In the genomic region with DNA sequence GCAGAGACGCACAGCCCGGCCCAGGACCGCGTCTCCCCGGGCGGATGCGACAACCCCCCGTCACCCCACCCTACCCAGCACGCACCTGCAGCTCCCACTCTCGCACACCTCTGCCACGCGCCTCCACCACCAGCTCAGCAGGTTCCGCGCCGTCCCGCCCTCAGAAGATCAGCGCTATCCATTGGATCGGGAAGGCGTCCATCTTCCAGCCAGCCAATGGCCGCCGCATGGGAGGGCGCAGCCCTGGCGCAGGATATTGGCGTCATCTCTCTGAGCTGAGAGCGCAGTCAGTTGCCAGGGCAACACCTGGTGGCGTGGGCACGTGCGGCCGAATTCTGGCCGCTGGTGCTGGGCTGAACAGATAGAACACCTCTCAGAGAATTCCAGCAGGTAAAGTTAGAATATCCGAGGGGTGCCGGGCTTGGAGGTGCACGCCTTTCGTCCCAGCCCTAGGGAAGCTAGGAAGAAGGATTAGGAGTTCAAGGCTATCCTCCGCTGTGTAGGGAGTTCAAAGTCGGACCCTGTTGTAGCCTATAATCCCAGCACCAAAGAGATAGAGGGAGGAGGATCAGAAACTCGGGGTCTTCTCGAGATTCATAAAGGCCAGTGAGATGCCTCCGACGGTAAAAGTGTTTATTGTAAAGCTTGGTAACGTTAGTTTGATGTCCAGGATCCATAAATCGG, we compare ENCODE assay signal across 8 mouse cellular contexts. TPM values are rescaled to one million over a fixed set of nuclear protein-coding genes. Genes with fewer than 3 reads are reported as not detected.
DNase-seq lines count a peak whose midpoint lies in the region; ATAC-seq lines count a peak whose summit lies in the region.

TSS of gene 3110082I17Rik (minus strand) at position 144 of the 684 bp plus-strand sequence.

- H3K36me3 ChIP-seq in lung, embryonic 16.5 days (ENCODE audit: control insufficient read depth, insufficient read depth, low read length) = no peaks in the 10 kb centered on the region; the same call in 1 of the 2 replicates

- H3K9ac ChIP-seq in lung, embryonic 16.5 days (ENCODE audit: low read length) = peak within 1 kb of the TSS; percentile 70

- peak; percentile 91 for DNase-seq in MEL-GATA-1-ER (ENCODE audit: extremely low read depth, low read depth)
- DNase-seq in cerebellum, adult 8-10 months = peak; percentile 99
- peak; percentile 98 for DNase-seq in forelimb bud, embryonic 11.5 days (ENCODE audit: low read depth, low spot score)
- peak; percentile 97 for DNase-seq in layer of hippocampus, adult 9-10 months (ENCODE audit: low spot score)
- DNase-seq in ovary, postnatal 10 days (ENCODE audit: low spot score) = peak; percentile 99
- peak; percentile 96 to 97 for DNase-seq in thymus, postnatal 10 days (ENCODE audit: low spot score in 2 of 2)

- no peaks in the 10 kb centered on the region for H3K9me3 ChIP-seq in lung, embryonic 16.5 days (ENCODE audit: control insufficient read depth, low read length)

- H3K4me2 ChIP-seq in lung, embryonic 16.5 days (ENCODE audit: low read depth, low read length) = peak within 1 kb of the TSS; percentile 92

- H3K4me3 ChIP-seq in lung, embryonic 16.5 days (ENCODE audit: low read length) = peak within 1 kb of the TSS; percentile 74

- 3% methylated on average over 40 of the region's 42 CpGs for WGBS in lung, embryonic 16.5 days

- peaks cover 13% of the 10 kb centered on the region for H3K4me1 ChIP-seq in lung, embryonic 16.5 days (replicated peaks; ENCODE audit: control insufficient read depth, insufficient read depth, low read length)

- H3K27ac ChIP-seq in lung, embryonic 16.5 days (ENCODE audit: low read length) = no peak within 1 kb of the TSS

- H3K27me3 ChIP-seq in lung, embryonic 16.5 days (ENCODE audit: control insufficient read depth, insufficient read depth, low read depth, low read length) = no peaks in the 10 kb centered on the region

- ATAC-seq in hematopoietic stem cell, adult 5-6 weeks (replicated peaks in 1 of 2; ENCODE audit: insufficient read depth in 1 of 2, low FRiP score in 2 of 2, low TSS enrichment in 1 of 2, low read depth in 1 of 2, poor library complexity in 2 of 2, severe bottlenecking in 2 of 2) = peak; percentile 99 to 100
- peak; percentile 98 for ATAC-seq in lung, embryonic 16.5 days (ENCODE audit: low read depth)

RNA-seq across cellular contexts. Expression of gene 3110082I17Rik, which starts in this region (rescaled TPM):
- total RNA-seq in hematopoietic stem cell, adult 5-6 weeks (2017) = 39.3 and 39.9 TPM in 2 replicates
- polyA plus RNA-seq in lung, embryonic 16.5 days (2015; fragmentation: Nextera tagmentation; extraction: Ambion mirVana) = 35.6 and 38.6 TPM in 2 replicates
